Mouse (Mus musculus) E14TG2a.4 (cell line): ENCODE measurements at regions not wholly inside any gene's neighbourhood (a gene's known extent, or its start where the extent isn't known, plus 50 kb on each side); places are given as distances from the start of the nearest gene placed in this dataset.

Source experiments
- H3K27me3 ChIP-seq: 2 replicates; pipeline ENCODE4 v1.6.1; 2014; ENCODE audit warnings: low read length, control low read depth; ENCODE audit not compliant: insufficient read depth
- H3K36me3 ChIP-seq: 2 replicates; pipeline ENCODE4 v1.6.1; 2014; ENCODE audit warnings: low read length, control low read depth; ENCODE audit not compliant: insufficient read depth
- H3K4me1 ChIP-seq: replicated peaks from 2 replicates; pipeline ENCODE4 v1.6.1; 2014; ENCODE audit warnings: low read depth, low read length, control low read depth
- H3K4me3 ChIP-seq: replicated peaks from 2 replicates; pipeline ENCODE4 v1.5.1; 2014; ENCODE audit warnings: mild to moderate bottlenecking, low read length
- H3K9me3 ChIP-seq: 2 replicates; pipeline ENCODE4 v1.6.1; 2014; ENCODE audit warnings: low read length, control low read depth
- CTCF ChIP-seq: conservative IDR thresholded peaks from 2 replicates; pipeline ENCODE4 v1.5.1; 2014; ENCODE audit warnings: low read length
- NANOG ChIP-seq: IDR thresholded peaks from 2 replicates; pipeline ENCODE4 v1.6.1; 2014; ENCODE audit warnings: borderline replicate concordance, low read length, mixed read lengths
- POU5F1 ChIP-seq: IDR thresholded peaks from 2 replicates; pipeline ENCODE4 v1.6.1; 2014; ENCODE audit warnings: low read length, borderline replicate concordance

DNA sequence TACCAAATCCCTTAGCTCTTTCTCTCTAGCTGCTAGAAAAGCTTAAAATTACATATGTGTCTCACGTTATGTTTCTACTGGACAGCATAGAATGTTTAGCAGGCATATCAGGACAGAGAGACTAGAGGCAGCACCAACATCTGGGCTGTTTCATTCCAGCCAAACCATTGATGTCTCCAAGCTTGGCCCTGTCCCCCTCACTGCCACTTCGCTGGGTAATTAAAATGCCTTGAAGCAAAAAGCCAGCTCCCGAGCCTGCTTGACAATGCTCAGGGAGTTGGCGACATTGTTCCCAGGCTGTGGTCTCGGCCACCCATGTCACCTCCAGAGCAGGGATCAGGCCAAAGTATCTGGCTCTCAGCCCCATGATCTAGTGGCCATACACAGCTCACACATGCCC is 92.7 kb upstream of the Cdh5 start:
- no peaks in the 10 kb centered on the region; the same call in 1 of the 2 replicates for H3K27me3 ChIP-seq
- TF ChIP-seq POU5F1 (no peak), NANOG (no peak), CTCF (no peak)
- no peak overlapping the region for H3K4me3 ChIP-seq
- H3K9me3 ChIP-seq, result no peaks in the 10 kb centered on the region
- H3K36me3 ChIP-seq, result no peaks in the 10 kb centered on the region
- no peaks in the 10 kb centered on the region for H3K4me1 ChIP-seq

DNA sequence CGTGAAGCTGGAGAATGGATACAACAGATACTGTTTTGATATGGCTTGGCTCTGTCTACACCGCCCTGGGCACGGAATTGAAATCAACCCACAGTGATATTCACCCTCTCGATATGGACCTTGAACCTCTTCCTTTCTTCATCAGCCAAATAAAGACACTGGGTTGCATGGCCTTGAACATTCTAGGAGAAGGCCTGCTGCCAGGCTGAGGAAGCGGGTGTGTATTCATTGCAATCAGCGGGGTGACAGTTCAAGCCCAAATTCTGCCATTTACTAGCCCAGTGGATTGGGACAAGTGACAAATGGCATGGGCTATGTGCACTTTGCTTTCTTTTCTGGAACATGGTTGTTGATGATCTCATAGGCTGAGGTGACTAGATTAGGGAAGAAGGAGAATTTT is 92.1 kb upstream of the Cdh5 start:
- Histone ChIP-seq H3K4me1 (no peaks in the 10 kb centered on the region), H3K4me3 (no peak overlapping the region)
- no peak for TF ChIP-seq CTCF
- no peak for TF ChIP-seq POU5F1
- TF ChIP-seq NANOG, result no peak

DNA sequence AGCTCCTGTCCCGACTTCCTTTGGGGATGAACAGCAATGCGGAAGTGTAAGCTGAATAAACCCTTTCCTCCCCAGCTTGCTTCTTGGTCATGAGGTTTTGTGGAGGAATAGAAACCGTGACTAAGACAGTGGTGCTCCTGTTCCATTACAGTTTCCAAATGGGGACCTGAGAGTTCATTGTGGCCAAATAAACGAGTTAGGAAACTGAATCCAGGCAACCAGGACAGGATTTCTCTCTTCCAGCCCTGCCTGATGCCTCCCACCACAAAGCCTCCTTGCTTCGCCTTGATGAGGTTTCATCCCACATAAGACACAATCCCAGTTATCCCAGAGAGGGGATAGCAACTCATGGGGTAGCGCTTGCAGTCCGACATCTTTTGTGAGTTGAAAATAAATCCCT is 79.2 kb upstream of the Cdh5 start:
- peaks cover 27% of the 10 kb centered on the region for H3K27me3 ChIP-seq
- no peaks in the 10 kb centered on the region for H3K9me3 ChIP-seq
- H3K36me3 ChIP-seq, result no peaks in the 10 kb centered on the region
- no peak overlapping the region for H3K4me3 ChIP-seq
- no peak for TF ChIP-seq CTCF
- no peak for TF ChIP-seq NANOG
- no peak for TF ChIP-seq POU5F1
- no peaks in the 10 kb centered on the region for H3K4me1 ChIP-seq

More for the DNA sequence above, 92.1 kb upstream of the Cdh5 start:
- Histone ChIP-seq H3K9me3 (no peaks in the 10 kb centered on the region), H3K36me3 (no peaks in the 10 kb centered on the region), H3K27me3 (no peaks in the 10 kb centered on the region; the same call in 1 of the 2 replicates)

DNA sequence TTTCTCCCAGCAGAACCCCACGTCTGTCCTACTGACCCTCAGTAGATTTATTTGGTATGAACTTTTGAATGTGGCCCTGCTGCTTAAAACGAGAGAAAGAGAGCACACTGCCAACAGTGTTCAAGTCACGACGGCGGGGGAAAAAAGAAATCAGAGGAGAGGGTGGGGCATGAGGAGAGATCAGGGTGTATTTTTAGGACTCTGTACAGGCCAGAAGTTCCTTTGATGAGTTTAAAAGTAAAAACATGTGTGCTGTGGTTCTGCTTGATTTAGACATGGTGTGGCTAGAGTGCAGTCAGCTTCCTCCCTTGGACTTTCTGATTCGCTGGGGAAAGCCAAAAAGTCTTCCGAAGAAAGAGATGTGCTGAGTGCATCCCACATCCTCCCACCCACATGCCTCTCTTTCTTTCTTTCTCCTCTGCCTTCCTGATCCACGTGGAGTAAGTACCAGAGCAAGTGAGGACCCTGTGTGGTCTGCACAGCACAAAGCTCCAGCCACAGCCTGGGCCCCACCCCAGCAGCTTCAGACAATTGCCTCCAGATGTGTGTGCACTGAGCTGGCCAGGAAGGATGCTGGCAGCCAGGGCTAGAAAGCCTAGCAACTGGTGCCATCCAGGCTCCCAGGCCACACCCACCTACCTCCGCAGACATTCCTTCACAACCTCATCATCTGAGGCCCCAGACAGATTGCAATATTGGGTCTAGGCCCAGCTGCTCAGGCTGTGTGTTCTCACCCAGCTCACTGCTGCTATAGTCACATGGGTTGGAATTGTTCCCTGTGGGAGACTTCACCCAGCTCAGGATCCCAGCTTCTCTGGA is 78.5 kb upstream of the Cdh5 start:
- no peaks in the 10 kb centered on the region for H3K36me3 ChIP-seq
- H3K4me3 ChIP-seq, result no peak overlapping the region
- no peak for TF ChIP-seq CTCF
- no peak for TF ChIP-seq POU5F1
- no peak for TF ChIP-seq NANOG
- no peaks in the 10 kb centered on the region for H3K9me3 ChIP-seq
- peaks cover 30% of the 10 kb centered on the region for H3K27me3 ChIP-seq
- no peaks in the 10 kb centered on the region for H3K4me1 ChIP-seq

DNA sequence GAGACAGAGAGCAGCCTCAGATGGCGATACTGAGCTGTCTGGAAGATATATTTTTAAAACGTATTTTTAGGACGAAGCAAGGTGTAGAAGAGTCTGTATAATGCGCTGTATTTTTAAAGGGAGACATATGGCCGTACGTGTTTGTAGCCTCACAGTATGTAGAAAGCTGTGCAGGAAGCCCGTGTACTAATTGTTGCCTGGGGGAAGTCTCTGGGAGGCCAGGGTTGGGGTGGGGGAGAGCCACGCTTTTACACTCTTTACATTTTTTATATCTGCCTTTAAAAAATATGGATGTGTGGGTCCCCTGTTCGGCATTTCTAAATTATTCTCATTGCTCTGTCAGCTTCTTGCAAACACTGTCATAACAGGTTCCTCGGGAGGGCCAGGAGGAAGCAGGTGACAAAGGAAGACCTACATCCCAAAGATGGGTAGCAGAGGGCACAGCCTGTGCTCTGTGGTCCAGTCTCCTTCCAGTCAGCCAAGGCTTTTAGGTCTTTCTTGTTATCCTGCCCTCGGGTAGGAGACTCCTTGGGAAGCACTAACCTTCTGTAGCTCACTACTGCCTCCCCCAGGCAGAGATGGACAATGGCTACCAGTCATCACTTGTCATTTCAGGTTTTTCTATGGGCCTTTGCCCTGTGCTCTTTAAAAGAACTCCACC is 74.1 kb upstream of the Cdh5 start:
- TF ChIP-seq NANOG (no peak), CTCF (peak; percentile 57), POU5F1 (no peak)
- Histone ChIP-seq H3K36me3 (no peaks in the 10 kb centered on the region), H3K27me3 (peaks cover 21% of the 10 kb centered on the region), H3K4me1 (no peaks in the 10 kb centered on the region), H3K4me3 (no peak overlapping the region), H3K9me3 (peaks cover 22% of the 10 kb centered on the region)

DNA sequence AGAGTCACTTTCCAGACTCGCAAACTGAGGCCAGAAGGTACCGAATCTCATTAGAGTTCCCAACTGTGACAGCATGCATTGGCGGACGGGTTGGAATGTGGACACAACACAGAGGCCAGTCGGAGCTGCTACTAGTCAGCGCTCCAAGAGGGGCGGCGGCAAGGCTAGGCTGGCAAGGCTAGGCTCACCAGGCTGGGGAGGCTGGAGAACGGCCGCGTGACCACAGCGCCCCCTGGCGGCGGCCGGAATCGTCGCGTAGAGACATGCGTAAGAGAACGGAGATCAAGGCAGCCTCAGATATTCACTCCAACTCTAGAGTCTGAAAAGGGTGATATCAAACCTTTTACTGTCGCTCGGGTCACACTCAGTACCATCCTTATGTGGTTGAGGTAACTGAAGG is 72.8 kb upstream of the Cdh5 start:
- no peak for TF ChIP-seq NANOG
- peak; percentile 51 for TF ChIP-seq CTCF
- no peak for TF ChIP-seq POU5F1
- no peaks in the 10 kb centered on the region for H3K4me1 ChIP-seq
- peaks cover 24% of the 10 kb centered on the region for H3K9me3 ChIP-seq
- no peak overlapping the region for H3K4me3 ChIP-seq
- H3K27me3 ChIP-seq, result peaks cover 16% of the 10 kb centered on the region
- H3K36me3 ChIP-seq, result no peaks in the 10 kb centered on the region

DNA sequence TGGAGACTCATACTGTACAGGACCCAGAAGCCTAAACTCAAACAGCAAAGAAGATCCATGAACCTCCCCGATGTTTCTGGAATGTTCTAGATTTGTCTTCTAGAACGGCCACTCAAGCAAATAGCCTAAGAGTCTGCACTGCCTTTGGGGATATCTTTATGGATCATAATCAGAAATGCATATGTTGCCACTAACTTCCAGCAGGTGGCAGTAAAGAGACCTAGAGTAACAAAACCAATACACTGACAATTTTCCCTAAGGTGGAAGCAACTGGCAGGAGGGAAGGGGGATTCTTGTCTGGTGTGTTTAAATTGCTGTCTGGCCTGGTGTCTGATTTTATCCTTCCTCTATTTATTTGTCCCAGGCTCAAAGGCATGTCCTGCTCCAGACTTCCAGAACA is 69.2 kb upstream of the Cdh5 start:
- Histone ChIP-seq H3K4me3 (no peak overlapping the region), H3K4me1 (peaks cover under 1% of the 10 kb centered on the region; the same call in 1 of the 2 replicates), H3K36me3 (no peaks in the 10 kb centered on the region), H3K9me3 (peaks cover 24% of the 10 kb centered on the region), H3K27me3 (peaks cover 30% of the 10 kb centered on the region)
- TF ChIP-seq CTCF (peak; percentile 44), NANOG (no peak)

DNA sequence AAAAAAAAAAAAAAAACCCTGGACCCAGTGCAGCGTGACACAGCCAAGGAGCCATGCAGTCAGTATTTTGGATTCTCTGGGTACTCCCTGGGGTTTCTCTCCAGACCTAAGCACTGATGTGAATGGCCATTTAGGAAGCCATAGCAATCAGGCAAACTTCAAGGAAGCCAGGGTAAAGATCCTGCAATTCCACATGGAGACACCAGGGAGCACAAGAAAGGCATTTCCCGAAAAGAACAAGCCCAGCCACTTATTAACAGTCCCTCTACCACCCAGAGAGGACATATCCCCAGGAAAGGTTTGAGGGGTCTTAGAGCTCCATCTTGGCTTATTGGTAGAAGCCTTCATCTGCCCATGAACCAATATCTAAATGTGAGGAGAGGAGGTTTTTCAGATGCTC is 68.3 kb upstream of the Cdh5 start:
- Histone ChIP-seq H3K36me3 (no peaks in the 10 kb centered on the region), H3K9me3 (peaks cover 24% of the 10 kb centered on the region), H3K4me3 (no peak overlapping the region), H3K27me3 (peaks cover 31% of the 10 kb centered on the region), H3K4me1 (peaks cover 5% of the 10 kb centered on the region; the same call in 1 of the 2 replicates)
- TF ChIP-seq NANOG, result no peak
- peak; percentile 35 for TF ChIP-seq CTCF
